Mouse (Mus musculus): ENCODE measurements at regions not wholly inside any gene's neighbourhood (a gene's known extent, or its start where the extent isn't known, plus 50 kb on each side); places are given as distances from the start of the nearest gene placed in this dataset.

DNA sequence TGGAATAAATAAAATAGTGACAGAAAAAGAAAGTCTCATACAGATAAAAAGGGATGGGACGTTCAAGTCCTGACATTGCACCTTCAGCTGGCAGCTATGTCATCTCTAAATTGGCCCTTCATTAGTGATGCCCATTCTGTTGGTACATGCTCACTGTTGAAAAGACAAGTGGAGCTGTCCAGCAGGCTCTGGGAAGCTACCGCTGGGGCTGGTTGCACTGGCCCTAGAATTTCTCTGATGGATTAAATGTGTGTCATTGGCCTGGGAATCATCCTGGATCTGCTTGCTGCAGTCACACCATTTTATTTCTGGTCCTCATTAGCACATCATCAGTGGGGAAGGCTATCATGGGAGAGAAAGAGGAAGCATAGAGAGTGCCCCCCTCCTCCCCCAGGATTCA, 72.2 kb upstream of the Raph1 start:
- no peak for TF ChIP-seq CTCF (IDR thresholded peaks at IDR 0.05; ENCODE audit: borderline replicate concordance, extremely low read depth, insufficient read depth, insufficient read length)
- TF ChIP-seq POLR2A (IDR thresholded peaks at IDR 0.05; ENCODE audit: borderline replicate concordance, extremely low read depth, insufficient read depth, insufficient read length, poor library complexity, severe bottlenecking), result no peak

All from brain, embryonic 14.5 days (tissue).